24 mouse cellular contexts compared by ENCODE assay signal in the genomic region with DNA sequence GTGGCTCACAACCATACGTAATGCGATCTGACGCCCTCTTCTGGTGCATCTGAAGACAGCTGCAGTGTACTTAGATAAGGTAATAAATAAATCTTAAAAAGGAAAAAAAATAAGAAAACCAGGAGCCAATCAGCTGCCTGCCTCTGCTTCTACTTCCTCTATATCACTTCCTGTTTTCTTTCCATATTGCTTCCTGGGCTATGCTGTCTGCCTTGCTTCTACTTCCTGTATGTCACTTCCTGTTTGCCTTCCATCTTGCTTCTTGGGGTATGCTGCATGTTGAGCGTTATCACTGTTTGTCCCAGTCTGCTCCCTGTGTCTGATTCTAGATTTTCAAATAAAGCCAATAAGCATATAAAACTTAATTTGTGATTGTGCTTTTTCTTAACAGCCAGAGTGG.
DNase-seq lines count a peak whose midpoint lies in the region; ATAC-seq lines count a peak whose summit lies in the region.
"Had no signal": no experiment of that assay in that cellular context is flagged by ENCODE, and none has a peak within 500 bp of the region (broad histone marks: within the 10 kb centered on the region; RNA-seq: fewer than 3 reads in every experiment).

No protein-coding gene starts in this region.

- H3K4me1 ChIP-seq in midbrain, embryonic 16.5 days (ENCODE audit: control insufficient read depth, insufficient read depth, low read length) = peaks cover 5% of the 10 kb centered on the region; the same call in 1 of the 2 replicates

- no peaks in the 10 kb centered on the region for H3K9me3 ChIP-seq in midbrain, embryonic 16.5 days (replicated peaks; ENCODE audit: control insufficient read depth, low read length, poor library complexity, severe bottlenecking)
- H3K9me3 ChIP-seq: embryonic facial prominence, embryonic 10.5 days; embryonic facial prominence, embryonic 12.5 days; forebrain, embryonic 13.5 days; forebrain, embryonic 15.5 days had no signal

- no peaks in the 10 kb centered on the region for H3K36me3 ChIP-seq in midbrain, embryonic 16.5 days (ENCODE audit: control insufficient read depth, insufficient read depth, low read length)
- H3K36me3 ChIP-seq: embryonic facial prominence, embryonic 10.5 days; embryonic facial prominence, embryonic 12.5 days; forebrain, embryonic 15.5 days had no signal

- no peak overlapping the region for H3K4me3 ChIP-seq in midbrain, embryonic 16.5 days (ENCODE audit: low read depth, low read length)
- H3K4me3 ChIP-seq: embryonic facial prominence, embryonic 10.5 days; embryonic facial prominence, embryonic 12.5 days; forebrain, embryonic 13.5 days; forebrain, embryonic 15.5 days had no signal

- H3K27me3 ChIP-seq in midbrain, embryonic 16.5 days (ENCODE audit: control insufficient read depth, insufficient read depth, low read depth, low read length) = no peaks in the 10 kb centered on the region
- H3K27me3 ChIP-seq: embryonic facial prominence, embryonic 12.5 days; forebrain, embryonic 13.5 days; forebrain, embryonic 15.5 days had no signal

- H3K4me2 ChIP-seq in midbrain, embryonic 16.5 days (ENCODE audit: low read length) = no peak overlapping the region
- H3K4me2 ChIP-seq: embryonic facial prominence, embryonic 12.5 days; forebrain, embryonic 13.5 days; forebrain, embryonic 15.5 days had no signal

- H3K9ac ChIP-seq in midbrain, embryonic 16.5 days (ENCODE audit: low read depth, low read length) = no peak overlapping the region
- H3K9ac ChIP-seq: embryonic facial prominence, embryonic 12.5 days; forebrain, embryonic 13.5 days; forebrain, embryonic 15.5 days; forebrain, postnatal 0 days had no signal

- no peak overlapping the region for H3K27ac ChIP-seq in midbrain, embryonic 16.5 days (ENCODE audit: low read length)
- H3K27ac ChIP-seq: embryonic facial prominence, embryonic 10.5 days; embryonic facial prominence, embryonic 12.5 days; forebrain, embryonic 13.5 days; forebrain, embryonic 15.5 days had no signal

- ATAC-seq in common myeloid progenitor, adult 5-6 weeks (replicated peaks; ENCODE audit: low read depth, poor library complexity, severe bottlenecking) = peak; percentile 63
- peak; percentile 38; the same call in 1 of the 2 replicates for ATAC-seq in megakaryocyte, adult 5-6 weeks (ENCODE audit: poor library complexity, severe bottlenecking)
- no peak for ATAC-seq in midbrain, embryonic 16.5 days
- ATAC-seq in megakaryocyte-erythroid progenitor cell, adult 5-6 weeks (replicated peaks; ENCODE audit: low FRiP score, low TSS enrichment, poor library complexity, severe bottlenecking) = no peak
- ATAC-seq: activated CD4-positive, CD25-positive, alpha-beta regulatory T cell, adult 4 months; forebrain, embryonic 13.5 days; forebrain, embryonic 15.5 days; forebrain, postnatal 0 days; Patski had no signal

- WGBS in midbrain, embryonic 16.5 days = 97% methylated on average over 4 of the region's 4 CpGs

- DNase-seq in 416B (ENCODE audit: low read depth) = peak; percentile 0
- DNase-seq in A20 (ENCODE audit: low read depth, low spot score) = peak; percentile 1
- DNase-seq in layer of hippocampus, postnatal 10 days (ENCODE audit: low spot score in 2 of 2) = no peak
- DNase-seq in thymus, postnatal 4 days = no peak
- DNase-seq: adrenal gland, adult 8-10 months; adrenal gland, postnatal 14 days; adrenal gland, postnatal 36 days; cerebellum, adult 11-12 months; cerebellum, adult 2 months; cerebellum, adult 9-10 months; cerebellum, postnatal 10 days; cerebellum, postnatal 25 days; embryo, embryonic 11 days; forebrain, postnatal 0 days had no signal

Comparison
In these comparisons a context has a peak if more than half of its experiments do, and no peak if none do; other contexts are left out.
1. DNase-seq: peak in 416B (single experiment) and A20 (single experiment); none in layer of hippocampus, postnatal 10 days (0 of 2) and thymus, postnatal 4 days (single experiment).
2. ATAC-seq: peak in common myeloid progenitor, adult 5-6 weeks (single experiment) and megakaryocyte, adult 5-6 weeks (single experiment); none in midbrain, embryonic 16.5 days (single experiment) and megakaryocyte-erythroid progenitor cell, adult 5-6 weeks (single experiment).